Mouse (Mus musculus): Measurements from ENCODE around the gene Rbbp4. TPM values are rescaled to one million over a fixed set of nuclear protein-coding genes. Genes with fewer than 3 reads are reported as not detected.
A peak's percentile ranks its signal among the peaks of the same experiment; 100 is the strongest.
"Not testable (repeated sequence)": the region's sequence is repeated elsewhere in the genome, so short reads cannot be mapped to it uniquely, and the experiment has no call there.

The Rbbp4 gene
- polyA plus RNA-seq, 1 experiment = 419 TPM

GRCm38 (mm10) chr4:129362771-129363170, 27.6 kb upstream of the Rbbp4 start:
- TF ChIP-seq EP300 (IDR thresholded peaks at IDR 0.05; ENCODE audit: insufficient read depth, low read depth, low read length) (no peak), POLR2A (IDR thresholded peaks at IDR 0.05; ENCODE audit: insufficient read depth, low read length) (no peak), CTCF (IDR thresholded peaks at IDR 0.05; ENCODE audit: low read depth, low read length) (no peak)
- no peaks in the 10 kb centered on the region for H3K27me3 ChIP-seq (ENCODE audit: control insufficient read depth, insufficient read depth, low read length, poor library complexity, severe bottlenecking)
- H3K27ac ChIP-seq (ENCODE audit: insufficient read depth, low read length) = 0 out of 2 replicates have a peak overlapping the region, but pooled peaks have one; percentile 21

GRCm38 (mm10) chr4:129362238-129362637, 27.1 kb upstream of the Rbbp4 start:
- H3K4me3 ChIP-seq (ENCODE audit: low read depth, low read length); H3K9ac ChIP-seq (ENCODE audit: low read depth, poor library complexity, severe bottlenecking); H3K27me3 ChIP-seq (ENCODE audit: control insufficient read depth, insufficient read depth, low read length, poor library complexity, severe bottlenecking); H3K4me1 ChIP-seq (ENCODE audit: control insufficient read depth, insufficient read depth, low read length); H3K9me3 ChIP-seq (replicated peaks; ENCODE audit: control insufficient read depth, insufficient read depth, low read length, poor library complexity, severe bottlenecking): not testable (repeated sequence)
- Histone ChIP-seq H3K27ac (ENCODE audit: insufficient read depth, low read length) (0 out of 2 replicates have a peak overlapping the region, but pooled peaks have one; percentile 31), H3K36me3 (ENCODE audit: control insufficient read depth, insufficient read depth, low read length, poor library complexity, severe bottlenecking) (peaks cover 36% of the 10 kb centered on the region)

More at GRCm38 (mm10) chr4:129362771-129363170, 27.6 kb upstream of the Rbbp4 start:
- Histone ChIP-seq H3K4me1 (ENCODE audit: control insufficient read depth, insufficient read depth, low read length) (no peaks in the 10 kb centered on the region), H3K9me3 (replicated peaks; ENCODE audit: control insufficient read depth, insufficient read depth, low read length, poor library complexity, severe bottlenecking) (no peaks in the 10 kb centered on the region), H3K4me3 (ENCODE audit: low read depth, low read length) (no peak overlapping the region), H3K36me3 (ENCODE audit: control insufficient read depth, insufficient read depth, low read length, poor library complexity, severe bottlenecking) (peaks cover 37% of the 10 kb centered on the region), H3K9ac (ENCODE audit: low read depth, poor library complexity, severe bottlenecking) (no peak overlapping the region)

GRCm38 (mm10) chr4:129357613-129358163, 22.5 kb upstream of the Rbbp4 start:
- no peak for TF ChIP-seq EP300 (IDR thresholded peaks at IDR 0.05; ENCODE audit: insufficient read depth, low read depth, low read length)
- Histone ChIP-seq H3K4me1 (ENCODE audit: control insufficient read depth, insufficient read depth, low read length) (no peaks in the 10 kb centered on the region), H3K4me3 (ENCODE audit: low read depth, low read length) (no peak overlapping the region), H3K9me3 (replicated peaks; ENCODE audit: control insufficient read depth, insufficient read depth, low read length, poor library complexity, severe bottlenecking) (no peaks in the 10 kb centered on the region), H3K27me3 (ENCODE audit: control insufficient read depth, insufficient read depth, low read length, poor library complexity, severe bottlenecking) (no peaks in the 10 kb centered on the region), H3K9ac (ENCODE audit: low read depth, poor library complexity, severe bottlenecking) (no peak overlapping the region), H3K27ac (ENCODE audit: insufficient read depth, low read length) (no peak overlapping the region), H3K36me3 (ENCODE audit: control insufficient read depth, insufficient read depth, low read length, poor library complexity, severe bottlenecking) (peaks cover 52% of the 10 kb centered on the region)

- Histone ChIP-seq H3K9ac (ENCODE audit: low read depth, poor library complexity, severe bottlenecking) (no peak overlapping the region), H3K27me3 (ENCODE audit: control insufficient read depth, insufficient read depth, low read length, poor library complexity, severe bottlenecking) (no peaks in the 10 kb centered on the region), H3K4me3 (ENCODE audit: low read depth, low read length) (no peak overlapping the region), H3K27ac (ENCODE audit: insufficient read depth, low read length) (no peak overlapping the region), H3K36me3 (ENCODE audit: control insufficient read depth, insufficient read depth, low read length, poor library complexity, severe bottlenecking) (peaks cover 41% of the 10 kb centered on the region), H3K4me1 (ENCODE audit: control insufficient read depth, insufficient read depth, low read length) (no peaks in the 10 kb centered on the region), H3K9me3 (replicated peaks; ENCODE audit: control insufficient read depth, insufficient read depth, low read length, poor library complexity, severe bottlenecking) (no peaks in the 10 kb centered on the region)
- TF ChIP-seq POLR2A (IDR thresholded peaks at IDR 0.05; ENCODE audit: insufficient read depth, low read length) (no peak), EP300 (IDR thresholded peaks at IDR 0.05; ENCODE audit: insufficient read depth, low read depth, low read length) (no peak), CTCF (IDR thresholded peaks at IDR 0.05; ENCODE audit: low read depth, low read length) (no peak)
Observed at GRCm38 (mm10) chr4:129354236-129354635, 19.1 kb upstream of the Rbbp4 start.

- Histone ChIP-seq H3K36me3 (ENCODE audit: control insufficient read depth, insufficient read depth, low read length, poor library complexity, severe bottlenecking) (peaks cover 37% of the 10 kb centered on the region), H3K4me3 (ENCODE audit: low read depth, low read length) (no peak overlapping the region), H3K9me3 (replicated peaks; ENCODE audit: control insufficient read depth, insufficient read depth, low read length, poor library complexity, severe bottlenecking) (no peaks in the 10 kb centered on the region), H3K4me1 (ENCODE audit: control insufficient read depth, insufficient read depth, low read length) (no peaks in the 10 kb centered on the region), H3K9ac (ENCODE audit: low read depth, poor library complexity, severe bottlenecking) (peak overlapping the region; percentile 42; the same call in 1 of the 2 replicates), H3K27me3 (ENCODE audit: control insufficient read depth, insufficient read depth, low read length, poor library complexity, severe bottlenecking) (no peaks in the 10 kb centered on the region), H3K27ac (ENCODE audit: insufficient read depth, low read length) (0 out of 2 replicates have a peak overlapping the region, but pooled peaks have one; percentile 25)
- TF ChIP-seq POLR2A (IDR thresholded peaks at IDR 0.05; ENCODE audit: insufficient read depth, low read length) (no peak), EP300 (IDR thresholded peaks at IDR 0.05; ENCODE audit: insufficient read depth, low read depth, low read length) (no peak), CTCF (IDR thresholded peaks at IDR 0.05; ENCODE audit: low read depth, low read length) (no peak)
Observed at GRCm38 (mm10) chr4:129353176-129353575, 18.0 kb upstream of the Rbbp4 start.

- no peak overlapping the region for H3K4me3 ChIP-seq (ENCODE audit: low read depth, low read length)
- H3K9me3 ChIP-seq (replicated peaks; ENCODE audit: control insufficient read depth, insufficient read depth, low read length, poor library complexity, severe bottlenecking) = no peaks in the 10 kb centered on the region
- no peak overlapping the region for H3K9ac ChIP-seq (ENCODE audit: low read depth, poor library complexity, severe bottlenecking)
- peaks cover 24% of the 10 kb centered on the region for H3K36me3 ChIP-seq (ENCODE audit: control insufficient read depth, insufficient read depth, low read length, poor library complexity, severe bottlenecking)
- TF ChIP-seq POLR2A (IDR thresholded peaks at IDR 0.05; ENCODE audit: insufficient read depth, low read length) (no peak), CTCF (IDR thresholded peaks at IDR 0.05; ENCODE audit: low read depth, low read length) (no peak)
- H3K27me3 ChIP-seq (ENCODE audit: control insufficient read depth, insufficient read depth, low read length, poor library complexity, severe bottlenecking) = no peaks in the 10 kb centered on the region
- H3K27ac ChIP-seq (ENCODE audit: insufficient read depth, low read length) = peak overlapping the region; percentile 55
- no peaks in the 10 kb centered on the region for H3K4me1 ChIP-seq (ENCODE audit: control insufficient read depth, insufficient read depth, low read length)
Observed at GRCm38 (mm10) chr4:129351111-129351510, 15.9 kb upstream of the Rbbp4 start.
